Comparison of ENCODE assay signal across 8 mouse cellular contexts in genomic region chr10:26799562-26800051, GRCm38 (mm10). TPM values are rescaled to one million over a fixed set of nuclear protein-coding genes. Genes with fewer than 3 reads are reported as not detected.
A peak's percentile ranks its signal among the peaks of the same experiment; 100 is the strongest.
DNase-seq lines count a peak whose midpoint lies in the region; ATAC-seq lines count a peak whose summit lies in the region.

No protein-coding gene starts in this region.

- H3K9ac ChIP-seq in intestine, embryonic 15.5 days, result no peak overlapping the region
- H3K9ac ChIP-seq in lung, embryonic 16.5 days (ENCODE audit: low read length), result no peak overlapping the region

- peak overlapping the region; percentile 77 for H3K27ac ChIP-seq in intestine, embryonic 15.5 days
- H3K27ac ChIP-seq in lung, embryonic 16.5 days (ENCODE audit: low read length), result peak overlapping the region; percentile 63

- no peak overlapping the region for H3K4me3 ChIP-seq in intestine, embryonic 15.5 days (replicated peaks)
- no peak overlapping the region for H3K4me3 ChIP-seq in lung, embryonic 16.5 days (ENCODE audit: low read length)

- no peaks in the 10 kb centered on the region for H3K9me3 ChIP-seq in intestine, embryonic 15.5 days
- no peaks in the 10 kb centered on the region for H3K9me3 ChIP-seq in lung, embryonic 16.5 days (ENCODE audit: control insufficient read depth, low read length)

- DNase-seq in embryo, embryonic 11 days, result peak; percentile 25
- DNase-seq in embryo, embryonic 10.5 days (ENCODE audit: low spot score), result no peak
- peak; percentile 20 for DNase-seq in forelimb bud, embryonic 11.5 days (ENCODE audit: low read depth, low spot score)
- DNase-seq in splenic B cell, adult 2 months (ENCODE audit: low read depth, low spot score), result peak; percentile 79
- DNase-seq in layer of hippocampus, postnatal 14 days (ENCODE audit: low spot score in 2 of 2), result no peak
- no peak for DNase-seq in layer of hippocampus, postnatal 36 days

- WGBS in intestine, embryonic 15.5 days, result 43% methylated on average over 5 of the region's 5 CpGs
- 35% methylated on average over 5 of the region's 5 CpGs for WGBS in lung, embryonic 16.5 days

- H3K4me1 ChIP-seq in intestine, embryonic 15.5 days (replicated peaks), result peaks cover 3% of the 10 kb centered on the region; the same call in 1 of the 2 replicates
- H3K4me1 ChIP-seq in lung, embryonic 16.5 days (replicated peaks; ENCODE audit: control insufficient read depth, insufficient read depth, low read length), result peaks cover 15% of the 10 kb centered on the region; the same call in 1 of the 2 replicates

- H3K36me3 ChIP-seq in intestine, embryonic 15.5 days, result no peaks in the 10 kb centered on the region
- no peaks in the 10 kb centered on the region for H3K36me3 ChIP-seq in lung, embryonic 16.5 days (ENCODE audit: control insufficient read depth, insufficient read depth, low read length)
- no peaks in the 10 kb centered on the region for H3K36me3 ChIP-seq in splenic B cell, adult 2 months (ENCODE audit: control insufficient read depth, insufficient read depth, low read length, poor library complexity, severe bottlenecking)

- ATAC-seq in intestine, embryonic 15.5 days, result peak; percentile 73
- peak; percentile 91 for ATAC-seq in lung, embryonic 16.5 days (ENCODE audit: low read depth)

- H3K4me2 ChIP-seq in intestine, embryonic 15.5 days (replicated peaks), result peak overlapping the region; percentile 39
- H3K4me2 ChIP-seq in lung, embryonic 16.5 days (ENCODE audit: low read depth, low read length), result no peak overlapping the region

- H3K27me3 ChIP-seq in intestine, embryonic 15.5 days (replicated peaks), result no peaks in the 10 kb centered on the region
- H3K27me3 ChIP-seq in lung, embryonic 16.5 days (ENCODE audit: control insufficient read depth, insufficient read depth, low read depth, low read length), result no peaks in the 10 kb centered on the region
- no peaks in the 10 kb centered on the region for H3K27me3 ChIP-seq in splenic B cell, adult 2 months (ENCODE audit: control insufficient read depth, insufficient read depth, low read length, poor library complexity, severe bottlenecking)

RNA-seq across cellular contexts. Expression of gene Arhgap18, which starts 46.4 kb away (rescaled TPM):
- 46.7 and 52.2 TPM in 2 replicates for polyA plus RNA-seq in intestine, embryonic 15.5 days (2015; fragmentation: Nextera tagmentation; extraction: Ambion mirVana)
- 55.1 and 58.7 TPM in 2 replicates for polyA plus RNA-seq in lung, embryonic 16.5 days (2015; fragmentation: Nextera tagmentation; extraction: Ambion mirVana)
- total RNA-seq in layer of hippocampus, postnatal 14 days (2021), result 1 to 10 TPM; 6.6 to 8.5 TPM
- total RNA-seq in layer of hippocampus, postnatal 36 days (2021), result 1 to 10 TPM; 6.7 to 7.2 TPM

Comparison
In these comparisons a context has a peak if more than half of its experiments do, and no peak if none do; other contexts are left out.
1. DNase-seq: peak in embryo, embryonic 11 days (single experiment), forelimb bud, embryonic 11.5 days (single experiment) and splenic B cell, adult 2 months (single experiment); none in embryo, embryonic 10.5 days (single experiment), layer of hippocampus, postnatal 14 days (0 of 2) and layer of hippocampus, postnatal 36 days (0 of 2).